Comparison of ENCODE assay signal across 7 mouse cellular contexts in the genomic region with DNA sequence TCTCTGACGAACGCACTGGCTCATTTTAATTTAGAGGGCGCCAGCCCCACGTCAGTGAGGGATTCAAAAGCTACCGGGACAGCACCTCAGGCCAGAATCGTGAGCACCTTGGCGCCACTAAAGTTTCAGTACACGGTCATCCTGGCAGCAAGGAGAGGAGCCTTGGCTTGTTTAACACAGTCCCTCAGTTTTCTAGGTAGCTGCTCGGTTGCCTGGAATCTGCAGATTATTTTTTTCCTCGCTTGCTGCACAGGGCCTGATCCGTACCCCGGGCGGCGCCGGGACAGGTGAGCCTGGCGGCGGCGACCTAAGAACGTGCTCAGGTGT. TPM values are rescaled to one million over a fixed set of nuclear protein-coding genes. Genes with fewer than 3 reads are reported as not detected.
DNase-seq lines count a peak whose midpoint lies in the region; ATAC-seq and TF ChIP-seq lines count a peak whose summit lies in the region.

No protein-coding gene starts in this region.

- TF ChIP-seq CTCF in forebrain, postnatal 0 days (IDR thresholded peaks at IDR 0.05; ENCODE audit: low read depth), result peak; percentile 25; the same call in 1 of the 2 replicates

- H3K4me3 ChIP-seq in neural tube, embryonic 11.5 days (ENCODE audit: low read depth, low read length), result peak overlapping the region; percentile 58
- peak overlapping the region; percentile 70 for H3K4me3 ChIP-seq in forebrain, postnatal 0 days (ENCODE audit: low read depth, low read length)
- peak overlapping the region; percentile 54 for H3K4me3 ChIP-seq in limb, embryonic 12.5 days (replicated peaks)

- H3K4me2 ChIP-seq in neural tube, embryonic 11.5 days (ENCODE audit: low read depth), result peak overlapping the region; percentile 94
- H3K4me2 ChIP-seq in forebrain, postnatal 0 days (ENCODE audit: low read depth), result peak overlapping the region; percentile 94
- H3K4me2 ChIP-seq in limb, embryonic 12.5 days, result peak overlapping the region; percentile 93

- H3K9ac ChIP-seq in neural tube, embryonic 11.5 days (ENCODE audit: low read length), result no peak overlapping the region
- peak overlapping the region; percentile 70 for H3K9ac ChIP-seq in forebrain, postnatal 0 days
- H3K9ac ChIP-seq in limb, embryonic 12.5 days (replicated peaks), result peak overlapping the region; percentile 60; the same call in 1 of the 2 replicates

- 4% methylated on average over 19 of the region's 19 CpGs for WGBS in neural tube, embryonic 11.5 days
- under 1% methylated on average over 19 of the region's 19 CpGs for WGBS in forebrain, postnatal 0 days
- 4% methylated on average over 19 of the region's 19 CpGs for WGBS in limb, embryonic 12.5 days

- ATAC-seq in neural tube, embryonic 11.5 days (ENCODE audit: insufficient read depth, low FRiP score, low TSS enrichment), result no peak
- ATAC-seq in forebrain, postnatal 0 days, result peak; percentile 32; the same call in 1 of the 2 replicates
- ATAC-seq in limb, embryonic 12.5 days (ENCODE audit: insufficient number of reproducible peaks, insufficient read depth, low FRiP score, low TSS enrichment, low read depth), result no peak

- no peak for DNase-seq in neural tube, embryonic 11.5 days (ENCODE audit: low spot score)
- no peak for DNase-seq in neural tube, embryonic 10.5 days (ENCODE audit: extremely low spot score, low spot score)
- DNase-seq in forebrain, postnatal 0 days, result peak; percentile 64
- peak; percentile 9 for DNase-seq in right cerebral cortex, postnatal 14 days
- no peak for DNase-seq in gastrocnemius, postnatal 10 days
- no peak for DNase-seq in urinary bladder, postnatal 14 days (ENCODE audit: low spot score)

- H3K9me3 ChIP-seq in neural tube, embryonic 11.5 days (ENCODE audit: control insufficient read depth, low read length), result no peaks in the 10 kb centered on the region
- no peaks in the 10 kb centered on the region for H3K9me3 ChIP-seq in forebrain, postnatal 0 days (ENCODE audit: low read length)
- H3K9me3 ChIP-seq in limb, embryonic 12.5 days, result no peaks in the 10 kb centered on the region

- H3K27ac ChIP-seq in neural tube, embryonic 11.5 days (ENCODE audit: low read depth, low read length), result no peak overlapping the region
- H3K27ac ChIP-seq in forebrain, postnatal 0 days (ENCODE audit: low read depth, low read length), result peak overlapping the region; percentile 70; the same call in 1 of the 2 replicates
- H3K27ac ChIP-seq in limb, embryonic 12.5 days, result no peak overlapping the region

- H3K36me3 ChIP-seq in neural tube, embryonic 11.5 days (ENCODE audit: control insufficient read depth, insufficient read depth, low read length), result no peaks in the 10 kb centered on the region
- H3K36me3 ChIP-seq in forebrain, postnatal 0 days (ENCODE audit: insufficient read depth), result no peaks in the 10 kb centered on the region
- H3K36me3 ChIP-seq in limb, embryonic 12.5 days, result no peaks in the 10 kb centered on the region

- no peaks in the 10 kb centered on the region for H3K4me1 ChIP-seq in neural tube, embryonic 11.5 days (ENCODE audit: control insufficient read depth, insufficient read depth, low read length)
- H3K4me1 ChIP-seq in forebrain, postnatal 0 days (ENCODE audit: insufficient read depth), result no peaks in the 10 kb centered on the region
- H3K4me1 ChIP-seq in limb, embryonic 12.5 days (replicated peaks), result peaks cover 9% of the 10 kb centered on the region

- H3K27me3 ChIP-seq in neural tube, embryonic 11.5 days (ENCODE audit: control insufficient read depth, insufficient read depth, low read length), result peaks cover 35% of the 10 kb centered on the region
- H3K27me3 ChIP-seq in forebrain, postnatal 0 days (ENCODE audit: insufficient read depth, low read length), result peaks cover 3% of the 10 kb centered on the region; the same call in 1 of the 2 replicates
- H3K27me3 ChIP-seq in limb, embryonic 12.5 days, result peaks cover 58% of the 10 kb centered on the region

RNA-seq across cellular contexts. Expression of a gene that starts 28.4 kb away (rescaled TPM):
- 0.45 and 0.69 TPM in 2 replicates for polyA plus RNA-seq in neural tube, embryonic 11.5 days (2014; fragmentation: Nextera tagmentation; extraction: Ambion mirVana)
- 19.6 and 23.5 TPM in 2 replicates for total RNA-seq in forebrain, postnatal 0 days (2014; rRNA removed)
- 15.3 and 16.8 TPM in 2 replicates for polyA plus RNA-seq in forebrain, postnatal 0 days (2015; fragmentation: Nextera tagmentation; extraction: Ambion mirVana)
- polyA plus RNA-seq in limb, embryonic 12.5 days (2016; fragmentation: Nextera tagmentation; extraction: Ambion mirVana), result 0.56 and 1.0 TPM in 2 replicates
- 1 to 10 TPM; 2.6 to 2.8 TPM for total RNA-seq in gastrocnemius, postnatal 10 days (2021)

Comparison
In these comparisons a context has a peak if more than half of its experiments do, and no peak if none do; other contexts are left out.
1. DNase-seq: peak in forebrain, postnatal 0 days (single experiment) and right cerebral cortex, postnatal 14 days (single experiment); none in neural tube, embryonic 11.5 days (single experiment), neural tube, embryonic 10.5 days (single experiment), gastrocnemius, postnatal 10 days (single experiment) and urinary bladder, postnatal 14 days (single experiment).
2. Peak in every context shown above with its lines, with median percentiles within 50 percentile points of each other: H3K4me2 ChIP-seq and H3K4me3 ChIP-seq.